Mouse (Mus musculus): ENCODE measurements around the gene Cln6. TPM values are rescaled to one million over a fixed set of nuclear protein-coding genes. Genes with fewer than 3 reads are reported as not detected.
"Not testable (repeated sequence)": the region's sequence is repeated elsewhere in the genome, so short reads cannot be mapped to it uniquely, and the experiment has no call there.

The Cln6 gene
- polyA plus RNA-seq, 1 experiment, result 26.5 TPM

DNA sequence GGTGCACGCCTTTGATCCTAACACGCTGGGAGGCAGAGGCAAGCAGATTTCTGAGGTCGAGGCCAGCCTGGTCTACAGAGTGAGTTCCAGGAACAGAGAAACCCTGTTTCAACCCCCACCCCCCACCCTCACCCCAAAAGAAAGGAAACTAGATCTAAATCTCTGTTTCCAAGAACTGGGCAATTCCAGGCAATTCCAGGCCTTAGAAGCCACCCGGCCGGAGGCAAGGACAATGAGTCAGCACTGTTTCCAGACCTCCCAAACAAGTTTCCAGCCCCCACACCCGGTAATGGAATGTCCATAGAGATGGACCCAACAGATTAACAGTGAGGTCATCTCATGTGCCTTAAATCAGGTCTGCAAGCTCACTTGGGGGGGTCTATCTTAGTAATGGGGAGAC, 8.7 kb upstream of the Cln6 start:
- no peak for DNase-seq (ENCODE audit: low spot score)

GRCm38 (mm10) chr9:62834906-62835305, 3.7 kb upstream of the Cln6 start:
- DNase-seq (ENCODE audit: low spot score), result no peak

GRCm38 (mm10) chr9:62835705-62836446, 2.7 kb upstream of the Cln6 start:
- no peak for DNase-seq (ENCODE audit: low spot score)

DNA sequence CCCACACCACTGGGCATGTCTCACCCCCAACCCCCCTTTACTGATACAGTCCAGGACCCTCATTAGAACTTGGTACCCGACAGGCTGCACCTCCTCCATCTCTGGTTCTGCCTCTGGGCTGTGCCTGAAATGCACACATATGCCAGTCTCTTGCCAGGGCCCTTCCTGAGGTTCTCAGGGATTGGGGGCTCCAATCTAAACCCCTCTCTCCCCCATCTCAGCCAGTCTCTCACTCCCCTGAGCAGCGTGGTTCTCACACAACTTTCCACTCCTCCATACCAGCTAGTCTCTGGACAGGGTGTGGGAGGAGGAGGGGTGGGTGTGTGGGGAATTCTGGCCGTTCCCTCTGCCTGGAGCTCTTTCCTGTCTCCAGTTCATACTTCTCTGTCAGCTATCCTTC, 974 bp upstream of the Cln6 start:
- no peak for DNase-seq (ENCODE audit: low spot score)

GRCm38 (mm10) chr9:62838146-62838505, 459 bp upstream of the Cln6 start:
- no peak for DNase-seq (ENCODE audit: low spot score)

GRCm38 (mm10) chr9:62839172-62839770, 686 bp downstream of the Cln6 start:
- DNase-seq (ENCODE audit: low spot score), result no peak

GRCm38 (mm10) chr9:62843356-62844024, 4.9 kb downstream of the Cln6 start:
- no peak for DNase-seq (ENCODE audit: low spot score)

- no peak for DNase-seq (ENCODE audit: low spot score)
These were observed 5.9 kb downstream of the Cln6 start for GRCm38 (mm10) chr9:62844461-62844860.

DNA sequence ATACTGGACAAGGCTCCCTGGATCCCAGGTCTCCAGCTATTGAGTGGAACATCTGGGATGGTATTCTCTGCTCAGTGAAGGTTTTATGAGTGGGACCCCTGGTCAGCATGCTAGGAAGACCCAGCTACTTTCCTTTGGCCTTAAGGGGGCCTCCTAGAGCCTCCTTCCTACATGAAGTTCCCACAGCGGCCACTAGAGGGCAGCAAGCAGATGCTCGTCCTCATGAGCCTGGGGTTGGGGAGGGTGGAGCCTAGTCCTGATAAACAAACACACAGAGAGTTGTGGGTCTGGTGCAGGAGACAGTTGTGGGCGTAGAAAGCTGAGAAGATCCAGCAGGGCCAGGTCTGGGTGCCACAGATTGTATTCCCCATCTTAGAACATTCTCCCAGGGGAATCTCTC, 9.1 kb downstream of the Cln6 start:
- DNase-seq (ENCODE audit: low spot score), result peak; percentile 73

DNA sequence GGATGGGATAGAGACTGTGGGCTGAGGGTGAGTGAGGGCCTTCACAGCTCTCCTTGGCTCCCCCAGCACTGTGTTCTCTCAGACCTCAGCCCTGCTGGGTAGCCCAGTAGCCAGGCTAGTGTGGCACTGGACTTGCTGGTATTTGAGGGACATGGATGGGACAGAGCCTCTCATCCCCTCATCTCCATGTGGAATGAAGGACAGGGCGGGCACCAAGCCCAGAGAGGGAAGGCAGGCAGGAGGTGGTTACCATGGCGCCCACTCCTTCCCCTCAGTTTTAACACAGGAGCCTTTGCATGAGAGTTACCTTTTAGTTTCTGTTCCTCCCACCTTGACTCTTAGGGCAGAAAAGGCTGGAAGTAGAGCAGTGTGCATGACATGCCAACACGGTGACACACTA, 10.1 kb downstream of the Cln6 start:
- no peak for DNase-seq (ENCODE audit: low spot score)

DNA sequence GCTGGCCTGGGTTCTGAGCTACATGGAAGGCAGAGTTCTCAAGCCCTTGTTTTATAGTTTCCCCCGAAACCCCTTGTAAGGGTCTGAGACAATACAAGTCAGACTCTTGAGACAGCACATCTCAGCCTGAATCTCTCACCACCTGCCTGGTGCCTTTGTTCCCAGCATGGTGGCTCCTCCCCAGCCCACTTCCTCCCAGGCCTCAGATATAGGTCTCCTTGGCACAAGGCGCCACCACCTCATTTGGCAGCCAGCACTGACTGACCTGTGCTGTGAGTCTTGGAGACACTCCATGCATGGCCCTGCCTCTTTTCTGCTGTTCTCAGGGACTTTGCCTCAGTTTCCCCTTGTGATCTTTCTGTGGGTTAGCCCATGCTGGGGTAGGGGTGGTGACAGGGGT, 13.0 kb downstream of the Cln6 start:
- DNase-seq (ENCODE audit: low spot score), result no peak

DNA sequence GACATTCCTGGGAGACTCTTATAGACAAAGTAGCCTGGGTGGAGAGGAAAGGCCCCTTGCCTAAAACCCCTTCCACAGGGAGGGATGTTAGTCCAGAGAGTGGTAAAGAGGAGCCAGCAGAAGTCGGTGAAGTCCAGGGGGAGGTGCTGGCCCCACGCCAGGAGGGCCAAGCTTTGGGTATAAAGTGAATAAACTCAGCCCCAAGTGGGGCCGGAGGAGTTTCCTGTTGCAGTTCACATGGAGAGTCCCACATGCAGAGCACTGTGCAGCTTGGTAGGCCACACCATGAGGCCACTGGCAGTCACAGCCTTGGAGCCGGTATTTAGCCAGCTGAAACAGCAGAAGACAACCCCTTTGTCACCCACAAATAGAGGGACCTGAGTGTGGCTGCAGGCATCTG, 15.9 kb downstream of the Cln6 start:
- DNase-seq (ENCODE audit: low spot score), result no peak

- no peak for DNase-seq (ENCODE audit: low spot score)
These were observed 18.6 kb downstream of the Cln6 start for GRCm38 (mm10) chr9:62857216-62857615.

DNA sequence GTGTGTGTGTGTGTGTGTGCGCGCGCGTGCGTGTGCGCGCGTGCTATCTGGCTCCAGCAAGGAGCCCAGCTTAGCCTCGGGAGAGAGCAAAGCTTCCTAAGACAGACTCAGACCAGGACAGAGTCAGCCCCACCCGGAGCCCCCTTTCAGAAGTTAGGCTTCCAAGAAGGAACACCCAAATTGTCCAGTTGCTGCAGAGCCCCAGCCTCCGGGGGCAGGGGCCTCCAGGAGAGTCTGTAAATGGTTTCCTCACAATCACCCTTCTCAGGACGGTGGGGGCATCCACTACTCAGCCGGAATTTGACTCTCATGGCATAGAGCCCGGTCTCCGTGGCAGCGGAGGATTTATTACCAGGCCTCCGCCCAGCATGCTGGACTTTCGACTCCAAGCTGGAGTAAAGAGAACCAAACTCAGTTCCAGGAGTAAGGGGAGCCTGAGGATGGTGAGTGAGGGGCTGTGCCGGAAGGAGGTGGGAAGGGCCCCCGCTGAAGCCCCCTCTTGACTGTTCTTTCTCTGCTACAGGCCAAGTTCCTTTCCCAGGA, 19.2 kb downstream of the Cln6 start, which contains the start of gene Calml4:
Gene Calml4 (plus strand): TSS at position 362 of the 543 bp plus-strand sequence.
- DNase-seq (ENCODE audit: low spot score), result peak; percentile 53

- no peak for DNase-seq (ENCODE audit: low spot score)
These were observed 19.9 kb downstream of the Cln6 start for GRCm38 (mm10) chr9:62858266-62859019.

- not testable (repeated sequence) for DNase-seq (ENCODE audit: low spot score)
These were observed 21.5 kb downstream of the Cln6 start for GRCm38 (mm10) chr9:62860102-62860501.

GRCm38 (mm10) chr9:62860866-62861265, 22.3 kb downstream of the Cln6 start:
- no peak for DNase-seq (ENCODE audit: low spot score)

GRCm38 (mm10) chr9:62869236-62869635, 30.7 kb downstream of the Cln6 start:
- DNase-seq (ENCODE audit: low spot score), result not testable (repeated sequence)

DNA sequence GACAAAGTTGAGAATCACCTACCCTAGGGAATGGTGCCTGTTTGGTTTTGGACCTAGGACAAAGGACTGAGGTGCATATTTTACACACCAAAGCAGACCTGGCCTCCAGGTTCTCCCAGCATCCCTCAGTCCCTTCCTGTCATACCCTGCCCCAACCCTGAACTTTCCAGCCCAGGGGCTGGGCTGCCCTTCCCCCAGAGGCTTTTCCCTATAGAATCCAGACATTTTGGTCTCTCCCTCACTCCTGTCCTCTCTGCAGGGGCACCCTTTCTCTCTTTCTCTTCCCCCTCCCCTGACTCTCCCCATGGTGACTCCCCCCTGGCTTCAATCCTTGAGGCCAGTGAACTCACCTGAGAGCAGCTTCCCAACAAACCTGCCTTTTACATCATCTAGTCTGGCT, 32.1 kb downstream of the Cln6 start:
- no peak for DNase-seq (ENCODE audit: low spot score)

DNA sequence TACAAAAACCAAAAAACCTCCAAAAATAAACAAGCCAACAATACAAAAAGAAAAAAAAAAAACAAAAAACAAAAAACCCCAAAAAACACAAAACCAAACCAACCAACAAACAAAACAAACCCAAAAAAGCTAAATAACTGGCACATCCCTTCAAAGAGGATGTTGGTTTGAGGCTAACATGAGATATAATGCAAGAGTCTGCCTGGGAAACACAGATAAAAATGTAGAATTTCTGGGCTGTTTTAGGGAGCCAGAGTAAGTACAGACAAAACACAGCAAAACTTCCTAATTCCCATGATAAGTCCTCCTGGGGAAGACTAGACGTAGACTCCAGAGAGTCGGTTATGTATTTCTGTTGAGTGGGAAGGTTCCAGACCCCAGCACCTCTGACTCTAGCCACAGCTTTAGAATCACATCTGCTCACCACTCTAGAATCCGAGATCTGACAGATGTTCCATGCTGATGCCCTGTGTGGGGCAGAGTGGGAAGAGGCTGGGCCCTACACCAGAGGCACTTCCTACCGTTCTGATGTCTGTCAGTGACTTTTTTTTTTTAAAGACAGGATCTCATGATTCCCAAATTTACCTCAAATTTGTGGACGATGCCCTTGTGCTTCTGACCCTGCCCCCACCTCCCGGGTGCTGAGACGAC, 38.5 kb downstream of the Cln6 start:
- no peak for DNase-seq (ENCODE audit: low spot score)

- no peak for DNase-seq (ENCODE audit: low spot score)
These were observed 39.2 kb downstream of the Cln6 start for GRCm38 (mm10) chr9:62877825-62878224.

DNA sequence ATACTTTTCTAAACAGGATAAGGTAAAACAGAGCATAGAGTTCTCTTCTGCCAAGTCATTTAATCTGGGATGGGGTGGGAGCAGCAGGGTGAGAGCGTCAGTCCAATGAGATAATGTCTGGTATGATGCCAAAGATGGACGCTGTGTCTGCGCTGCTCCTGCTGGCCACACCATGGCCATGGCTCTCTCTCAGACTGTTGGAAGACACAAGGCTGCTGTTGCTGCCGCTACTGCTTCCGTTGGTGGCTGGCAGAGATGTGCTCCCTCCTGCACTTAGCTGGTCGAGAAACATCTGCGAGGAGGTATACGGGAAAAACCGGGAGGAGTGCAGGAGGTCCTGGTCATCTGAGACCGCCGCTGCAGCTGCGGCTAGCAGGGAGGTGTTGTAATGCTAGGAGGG, 43.3 kb downstream of the Cln6 start:
- no peak for DNase-seq (ENCODE audit: low spot score)

All from urinary bladder, adult 2 months (tissue).